Mouse (Mus musculus): ENCODE data around the gene Bag2.
A peak's percentile ranks its signal among the peaks of the same experiment; 100 is the strongest.
"Not testable (repeated sequence)": the region's sequence is repeated elsewhere in the genome, so short reads cannot be mapped to it uniquely, and the experiment has no call there.

Bag2 gene

GRCm38 (mm10) chr1:33749109-33749508, 8.5 kb downstream of the Bag2 start:
- DNase-seq, result no peak

DNA sequence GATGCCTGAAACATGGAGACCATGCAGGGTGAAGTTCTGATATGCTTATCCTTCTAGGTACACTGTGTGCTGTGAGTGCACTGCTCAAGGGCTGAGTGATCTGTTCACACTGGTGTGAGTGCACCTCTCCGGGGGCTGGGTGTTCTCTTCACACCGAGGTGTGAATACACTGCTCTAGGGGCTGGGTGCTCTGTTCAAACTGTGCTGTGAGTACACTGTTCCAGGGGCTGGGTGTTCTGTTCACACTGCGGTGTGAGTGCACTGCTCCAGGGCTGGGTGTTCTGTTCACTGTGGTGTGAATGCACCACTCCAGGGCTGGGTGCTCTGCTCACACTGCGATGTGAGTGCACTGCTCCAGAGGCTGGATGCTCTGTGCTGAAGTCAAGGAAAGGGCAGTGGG, 11.7 kb downstream of the Bag2 start:
- no peak for DNase-seq

GRCm38 (mm10) chr1:33744815-33745214, 12.8 kb downstream of the Bag2 start:
- not testable (repeated sequence) for DNase-seq

GRCm38 (mm10) chr1:33742903-33743302, 14.7 kb downstream of the Bag2 start:
- peak; percentile 42 to 49 for DNase-seq

DNA sequence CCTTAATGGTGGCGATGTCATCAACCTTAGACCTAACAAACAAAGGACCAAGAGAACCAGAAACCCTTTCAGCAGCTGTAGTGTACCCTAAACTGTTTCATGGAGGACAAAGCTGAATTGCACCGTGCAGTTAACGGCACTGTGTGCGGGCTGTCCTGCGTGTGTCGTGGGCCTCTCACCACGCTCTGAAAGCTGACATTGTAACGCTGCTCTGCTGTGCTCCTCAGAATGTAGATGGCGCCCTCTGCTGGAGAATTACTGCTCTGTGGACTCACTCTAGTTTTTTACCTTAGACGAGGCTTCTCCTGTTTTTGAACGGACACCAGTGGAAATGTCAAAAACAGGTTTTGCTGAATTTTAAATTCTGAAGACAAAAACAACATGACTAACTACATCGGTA, 18.3 kb downstream of the Bag2 start:
- DNase-seq, result peak; percentile 79 to 95

DNA sequence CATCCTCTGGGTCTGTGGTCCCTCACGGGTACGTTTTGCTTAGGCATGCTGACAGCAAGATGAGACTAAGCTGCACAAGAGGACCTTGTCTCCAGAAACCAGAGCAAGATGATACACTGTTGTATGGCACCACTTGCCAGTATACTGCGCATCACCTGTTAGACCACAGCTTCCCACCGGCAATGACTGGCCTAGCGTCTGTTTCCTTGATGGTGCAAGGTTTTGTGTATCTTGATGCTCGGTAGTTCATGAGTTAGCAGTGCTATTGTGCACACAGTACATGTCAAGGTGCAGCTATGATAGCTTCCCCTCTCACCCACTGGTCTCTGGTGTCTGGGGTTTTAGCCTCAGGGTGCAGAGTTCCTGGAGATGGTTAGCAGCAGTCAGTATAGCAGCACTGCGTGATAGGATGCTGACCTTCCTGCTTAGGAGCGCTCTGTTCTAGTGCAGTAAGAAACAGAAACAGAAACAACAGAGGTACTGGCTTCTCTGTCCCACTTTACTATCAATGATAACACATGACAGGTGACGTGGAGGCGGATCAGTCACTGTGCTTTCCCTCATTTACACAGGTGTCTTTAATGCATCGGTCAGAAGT, 18.8 kb downstream of the Bag2 start:
- DNase-seq, result no peak

DNA sequence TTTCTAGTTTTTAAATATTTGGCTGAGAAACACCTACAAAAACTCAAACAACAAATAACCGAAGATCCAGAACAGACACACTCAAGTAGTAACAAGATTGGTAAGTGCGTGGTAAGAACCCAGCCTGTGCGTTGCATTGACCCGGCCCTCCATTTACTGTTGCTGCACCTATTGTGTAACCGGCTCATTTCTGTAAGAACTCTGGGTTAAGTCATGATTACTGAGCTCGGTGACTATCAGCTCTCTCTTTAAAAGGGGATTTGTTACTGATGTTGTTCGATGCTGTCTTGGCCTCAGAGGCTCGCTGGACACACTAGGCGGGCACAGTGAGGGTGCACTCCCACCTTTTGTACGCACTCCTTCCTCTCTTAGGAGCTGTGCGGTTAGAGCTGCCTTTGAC, 19.3 kb downstream of the Bag2 start:
- no peak for DNase-seq

GRCm38 (mm10) chr1:33734001-33734685, 23.5 kb downstream of the Bag2 start:
- peak; percentile 16 to 56 for DNase-seq

DNA sequence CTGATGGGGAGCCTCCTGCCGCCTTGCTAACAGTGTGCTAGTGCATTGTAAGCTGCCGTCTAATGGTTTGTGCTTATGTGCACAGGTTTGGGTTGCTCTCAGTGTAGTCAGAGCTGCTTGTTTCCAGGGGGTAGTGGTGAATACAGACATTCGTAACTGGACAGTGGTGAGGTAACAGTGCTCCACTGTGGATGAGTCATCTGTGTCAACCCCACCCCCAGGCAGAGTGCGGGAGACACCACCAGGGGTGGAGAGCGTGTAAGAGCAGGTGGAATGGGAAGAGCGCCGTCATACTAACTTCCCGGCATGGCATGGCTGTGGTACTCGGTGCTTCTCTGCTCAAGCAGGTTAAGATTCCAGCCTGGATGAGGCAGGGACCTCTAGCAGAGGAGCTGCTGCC, 24.6 kb downstream of the Bag2 start:
- DNase-seq, result no peak

GRCm38 (mm10) chr1:33725086-33725485, 32.5 kb downstream of the Bag2 start:
- no peak for DNase-seq

DNA sequence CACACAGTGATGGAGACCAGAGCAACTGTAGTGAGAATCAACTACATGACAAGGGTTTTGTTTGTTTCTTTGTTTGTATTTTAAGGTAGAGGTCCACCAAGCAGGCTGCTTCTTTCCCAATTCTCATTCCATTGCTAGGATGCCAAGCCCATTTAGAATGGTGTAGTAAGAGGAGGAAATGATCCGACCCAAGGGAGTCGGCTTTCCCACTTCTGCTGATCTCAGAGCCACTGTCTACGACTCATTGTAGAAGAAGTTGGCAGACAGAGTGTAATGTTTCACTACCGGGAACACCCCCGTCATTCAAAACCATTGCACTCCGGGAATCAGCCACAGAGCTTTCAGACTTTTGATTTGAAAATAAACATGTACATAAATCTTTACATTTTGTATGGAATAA, 33.1 kb downstream of the Bag2 start:
- no peak for DNase-seq

- DNase-seq, result no peak
Measured at GRCm38 (mm10) chr1:33721020-33721419, 36.6 kb downstream of the Bag2 start.

GRCm38 (mm10) chr1:33720231-33720630, 37.4 kb downstream of the Bag2 start:
- no peak for DNase-seq

DNA sequence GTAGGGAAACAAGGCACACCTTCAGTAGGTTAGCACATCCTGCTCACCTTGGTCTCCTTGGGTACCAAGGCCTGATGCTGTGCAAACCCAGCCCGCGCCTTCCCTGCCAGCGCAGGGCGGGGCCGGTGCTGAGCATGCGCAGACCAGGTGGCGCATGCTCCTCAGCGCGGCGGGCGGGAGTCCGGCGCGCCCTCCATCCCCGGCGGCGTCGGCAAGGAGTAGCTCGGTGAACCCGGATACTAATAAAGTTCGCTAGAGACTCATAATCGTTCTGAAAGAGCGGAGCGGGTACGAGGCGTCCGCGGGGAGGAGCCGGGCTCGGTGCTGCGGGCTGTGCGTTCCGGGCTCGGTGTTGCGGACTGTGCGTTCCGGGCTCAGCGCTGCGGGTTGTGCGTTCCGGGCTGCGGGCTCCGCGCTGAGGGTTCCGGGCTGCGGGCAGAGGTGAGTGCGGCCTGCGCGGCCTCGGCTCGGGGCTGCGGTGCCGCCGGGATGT, 37.8 kb downstream of the Bag2 start, which contains the start of gene Rab23:
Gene Rab23 (plus strand): TSS at position 155 of the 493 bp plus-strand sequence.
- DNase-seq, result peak; percentile 78 to 90

- no peak for DNase-seq
Measured at GRCm38 (mm10) chr1:33717636-33718035, 40.0 kb downstream of the Bag2 start.

DNA sequence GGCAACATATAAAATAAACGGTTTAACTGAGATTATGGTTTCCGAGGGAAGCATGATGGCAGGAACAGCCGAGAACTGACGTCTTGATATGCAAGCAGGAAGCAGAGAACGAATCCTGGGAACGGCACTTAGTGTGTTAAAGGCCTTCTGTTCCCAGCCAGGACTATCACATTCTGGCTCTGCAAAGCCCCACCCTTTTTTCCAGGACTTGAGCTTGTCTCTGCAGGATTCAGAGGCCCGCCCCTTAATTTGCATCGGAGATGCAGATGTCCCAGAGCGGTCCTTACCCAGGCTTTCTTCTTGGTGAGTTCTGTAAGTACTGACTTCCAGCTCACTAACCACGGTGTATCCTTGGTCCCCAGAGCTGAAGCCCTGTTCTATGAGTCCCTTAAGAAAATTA, 42.8 kb downstream of the Bag2 start:
- no peak for DNase-seq

DNA sequence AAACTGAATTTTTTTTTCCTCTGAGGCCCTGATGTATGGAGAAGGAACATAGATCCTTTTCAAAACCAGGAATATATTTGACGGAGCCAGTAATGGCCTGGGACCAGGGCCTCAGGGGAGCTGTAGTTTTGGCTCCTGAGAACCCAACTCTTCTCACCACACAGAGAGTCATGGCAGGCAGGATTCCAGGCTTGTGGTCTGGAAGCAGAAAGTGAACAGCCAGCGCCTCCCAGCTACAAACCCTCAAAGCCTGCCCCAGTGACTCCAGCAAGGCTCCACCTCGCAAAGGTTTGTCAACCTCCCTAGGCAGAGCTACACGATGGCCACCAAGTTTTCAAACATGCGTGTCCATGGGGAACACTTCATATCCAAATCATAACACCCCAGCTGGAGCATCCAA, 45.6 kb downstream of the Bag2 start:
- no peak for DNase-seq

GRCm38 (mm10) chr1:33709615-33710014, 48.0 kb downstream of the Bag2 start:
- DNase-seq, result no peak

GRCm38 (mm10) chr1:33701244-33701643, 56.4 kb downstream of the Bag2 start:
- no peak for DNase-seq

- no peak for DNase-seq
Measured at GRCm38 (mm10) chr1:33696016-33696415, 61.6 kb downstream of the Bag2 start.
